Mouse (Mus musculus) testis, adult 2 months (tissue): ENCODE data around the gene Plcb3.

Source experiments
- CTCF ChIP-seq: fragments of 200-500 bp; IDR thresholded peaks from 2 replicates; pipeline ENCODE4 v1.5.1; 2012; ENCODE audit warnings: low read depth, mild to moderate bottlenecking, inconsistent platforms, low read length, moderate library complexity; ENCODE audit not compliant: control insufficient read depth, insufficient read depth, insufficient replicate concordance
- POLR2A ChIP-seq: fragments of 200-500 bp; IDR thresholded peaks from 2 replicates; pipeline ENCODE4 v1.6.1; 2012; ENCODE audit warnings: low read depth, mild to moderate bottlenecking, inconsistent platforms, low read length, moderate library complexity; ENCODE audit not compliant: control insufficient read depth

GRCm38 (mm10) chr19:6987904-6988285 is 11.6 kb upstream of the Plcb3 start:
- TF ChIP-seq CTCF, result no peak
- no peak for TF ChIP-seq POLR2A
